Mouse (Mus musculus): ENCODE measurements around the gene 2610528A11Rik. TPM values are rescaled to one million over a fixed set of nuclear protein-coding genes. Genes with fewer than 3 reads are reported as not detected.

Gene 2610528A11Rik
- polyA plus RNA-seq, 1 experiment from 2014 or later: 30.1 TPM

- no peak for ATAC-seq (ENCODE audit: insufficient number of reproducible peaks, low FRiP score, low TSS enrichment, low read depth)
- Histone ChIP-seq H3K4me2 (no peak overlapping the region), H3K9me3 (no peaks in the 10 kb centered on the region), H3K4me3 (no peak overlapping the region), H3K9ac (no peak overlapping the region), H3K27me3 (no peaks in the 10 kb centered on the region), H3K27ac (no peak overlapping the region), H3K36me3 (no peaks in the 10 kb centered on the region), H3K4me1 (no peaks in the 10 kb centered on the region)
- 74% methylated on average over 1 of the region's 1 CpGs for WGBS
These were observed 33.1 kb downstream of the 2610528A11Rik start for GRCm38 (mm10) chr14:37080724-37081123.

- Histone ChIP-seq H3K27me3 (no peaks in the 10 kb centered on the region), H3K9ac (no peak overlapping the region), H3K4me1 (no peaks in the 10 kb centered on the region), H3K4me2 (no peak overlapping the region), H3K9me3 (no peaks in the 10 kb centered on the region), H3K4me3 (no peak overlapping the region), H3K36me3 (no peaks in the 10 kb centered on the region), H3K27ac (no peak overlapping the region)
- no peak for ATAC-seq (ENCODE audit: insufficient number of reproducible peaks, low FRiP score, low TSS enrichment, low read depth)
- 14% methylated on average over 9 of the region's 9 CpGs for whole genome bisulfite sequencing
These were observed 45.3 kb downstream of the 2610528A11Rik start for GRCm38 (mm10) chr14:37068516-37068915.

GRCm38 (mm10) chr14:37067629-37068028 lies 46.2 kb downstream of the 2610528A11Rik start, which contains the start of gene Lrit2:
Lrit2 (plus strand) TSS chr14:37067929.
- no peak for ATAC-seq (ENCODE audit: insufficient number of reproducible peaks, low FRiP score, low TSS enrichment, low read depth)
- WGBS: 77% methylated on average over 5 of the region's 5 CpGs
- no peak within 1 kb of the TSS for H3K4me2 ChIP-seq
- H3K9me3 ChIP-seq: no peaks in the 10 kb centered on the region
- H3K4me3 ChIP-seq: no peak within 1 kb of the TSS
- no peak within 1 kb of the TSS for H3K27ac ChIP-seq
- H3K27me3 ChIP-seq: no peaks in the 10 kb centered on the region
- H3K36me3 ChIP-seq: no peaks in the 10 kb centered on the region
- H3K9ac ChIP-seq: no peak within 1 kb of the TSS
- no peaks in the 10 kb centered on the region for H3K4me1 ChIP-seq

GRCm38 (mm10) chr14:37066636-37067035 lies 47.2 kb downstream of the 2610528A11Rik start:
- Histone ChIP-seq H3K36me3 (no peaks in the 10 kb centered on the region), H3K9me3 (no peaks in the 10 kb centered on the region), H3K4me1 (no peaks in the 10 kb centered on the region), H3K27ac (no peak overlapping the region), H3K9ac (no peak overlapping the region), H3K4me2 (no peak overlapping the region), H3K27me3 (no peaks in the 10 kb centered on the region), H3K4me3 (no peak overlapping the region)
- no peak for ATAC-seq (ENCODE audit: insufficient number of reproducible peaks, low FRiP score, low TSS enrichment, low read depth)
- WGBS: 58% methylated on average over 2 of the region's 2 CpGs

GRCm38 (mm10) chr14:37064849-37065248 lies 49.0 kb downstream of the 2610528A11Rik start:
- no peak overlapping the region for H3K27ac ChIP-seq
- no peak overlapping the region for H3K9ac ChIP-seq
- H3K9me3 ChIP-seq: no peaks in the 10 kb centered on the region
- 64% methylated on average over 2 of the region's 2 CpGs for WGBS
- H3K4me2 ChIP-seq: no peak overlapping the region
- H3K4me1 ChIP-seq: no peaks in the 10 kb centered on the region
- no peak for ATAC-seq (ENCODE audit: insufficient number of reproducible peaks, low FRiP score, low TSS enrichment, low read depth)
- no peaks in the 10 kb centered on the region for H3K36me3 ChIP-seq
- H3K4me3 ChIP-seq: no peak overlapping the region
- no peaks in the 10 kb centered on the region for H3K27me3 ChIP-seq

Other genes starting within 250 kb of the 2610528A11Rik start
- 40.1 and 43.8 TPM in 2 replicates for gene Ccser2, start 145.2 kb downstream of the 2610528A11Rik start, polyA plus RNA-seq (2015; fragmentation: Nextera tagmentation; extraction: Ambion mirVana)
- 0.21 and 0.23 TPM in 2 replicates for gene Rgr, start 65.1 kb downstream of the 2610528A11Rik start, polyA plus RNA-seq (2015; fragmentation: Nextera tagmentation; extraction: Ambion mirVana)
- gene Lrit1, start 59.2 kb downstream of the 2610528A11Rik start, polyA plus RNA-seq (2015; fragmentation: Nextera tagmentation; extraction: Ambion mirVana): not detected in 2 replicates
- gene Lrit2, start 46.1 kb downstream of the 2610528A11Rik start, polyA plus RNA-seq (2015; fragmentation: Nextera tagmentation; extraction: Ambion mirVana): not detected in 2 replicates
- gene Cdhr1, start 15.7 kb downstream of the 2610528A11Rik start, polyA plus RNA-seq (2015; fragmentation: Nextera tagmentation; extraction: Ambion mirVana): 0.18 and 0.29 TPM in 2 replicates
- 179 and 198 TPM in 2 replicates for gene Ghitm, start 21.2 kb upstream of the 2610528A11Rik start, polyA plus RNA-seq (2015; fragmentation: Nextera tagmentation; extraction: Ambion mirVana)